ENCODE assay signal across 17 mouse cellular contexts in the genomic region with DNA sequence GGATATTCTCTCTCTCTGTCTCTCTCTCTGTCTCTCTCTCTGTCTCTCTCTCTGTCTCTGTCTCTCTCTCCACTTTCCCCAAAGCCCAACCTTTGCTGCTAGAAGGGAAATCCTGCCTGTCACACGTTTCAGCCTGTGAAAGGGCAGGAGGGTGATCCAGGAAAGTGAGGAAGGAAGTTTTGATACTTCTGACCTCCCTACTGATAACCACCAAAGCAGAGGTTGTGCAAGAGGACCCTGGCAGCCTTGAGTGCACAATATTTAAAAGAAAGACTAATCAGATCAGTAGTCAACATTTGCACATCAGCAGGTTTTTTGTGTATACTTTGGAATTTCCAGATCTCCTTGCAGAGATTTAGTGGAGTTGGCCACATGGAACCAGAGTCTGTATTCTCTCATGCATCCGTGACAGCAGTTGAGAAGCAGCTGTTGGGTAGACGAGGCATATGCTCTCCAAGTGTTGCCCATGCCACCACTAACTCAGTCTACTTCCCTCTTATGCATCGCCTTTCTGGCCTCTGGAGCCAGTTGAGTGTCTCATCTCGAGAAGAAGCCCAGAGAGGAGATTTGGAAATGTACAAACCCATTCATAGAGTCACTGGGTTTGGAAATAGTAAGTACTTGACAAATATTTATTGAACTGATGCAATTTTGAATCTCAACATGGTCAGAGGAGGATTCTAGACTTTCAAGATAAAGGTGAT.
DNase-seq lines count a peak whose midpoint lies in the region; ATAC-seq and TF ChIP-seq lines count a peak whose summit lies in the region.
"Had no signal": no experiment of that assay in that cellular context is flagged by ENCODE, and none has a peak within 500 bp of the region (broad histone marks: within the 10 kb centered on the region; RNA-seq: fewer than 3 reads in every experiment).

No protein-coding gene starts in this region.

- no peak overlapping the region for H3K4me3 ChIP-seq in kidney, embryonic 15.5 days (replicated peaks)
- no peak overlapping the region for H3K4me3 ChIP-seq in liver, postnatal 0 days (ENCODE audit: low read depth, low read length)
- H3K4me3 ChIP-seq: embryonic facial prominence, embryonic 13.5 days; heart, embryonic 15.5 days; hindbrain, embryonic 10.5 days had no signal

- H3K27ac ChIP-seq in kidney, embryonic 15.5 days = no peak overlapping the region
- H3K27ac ChIP-seq in liver, postnatal 0 days (ENCODE audit: low read depth) = no peak overlapping the region
- H3K27ac ChIP-seq: embryonic facial prominence, embryonic 13.5 days; heart, embryonic 15.5 days; hindbrain, embryonic 10.5 days; liver, embryonic 14.5 days had no signal

- H3K4me1 ChIP-seq in kidney, embryonic 15.5 days = no peaks in the 10 kb centered on the region
- peaks cover 15% of the 10 kb centered on the region; the same call in 1 of the 2 replicates for H3K4me1 ChIP-seq in liver, postnatal 0 days (ENCODE audit: insufficient read depth)
- H3K4me1 ChIP-seq: heart, embryonic 15.5 days; hindbrain, embryonic 10.5 days had no signal

- 62% methylated on average over 5 of the region's 5 CpGs for WGBS in kidney, embryonic 15.5 days
- WGBS in liver, postnatal 0 days (ENCODE audit: insufficient replicate concordance) = 14% methylated on average over 5 of the region's 5 CpGs

- H3K9ac ChIP-seq in kidney, embryonic 15.5 days = no peak overlapping the region
- H3K9ac ChIP-seq in liver, postnatal 0 days (replicated peaks) = no peak overlapping the region
- H3K9ac ChIP-seq: embryonic facial prominence, embryonic 13.5 days; forebrain, postnatal 0 days; heart, embryonic 15.5 days; liver, embryonic 14.5 days had no signal

- DNase-seq in kidney, adult 8-10 months = peak; percentile 11 to 30
- no peak for DNase-seq in liver, postnatal 0 days
- DNase-seq in liver = no peak
- DNase-seq in yolk sac, embryonic 10.5 days (ENCODE audit: low spot score) = peak; percentile 40
- DNase-seq in right cerebral cortex, postnatal 25 days = no peak
- DNase-seq: cerebellum, adult 8-10 months; forebrain, postnatal 0 days; left cerebral cortex, postnatal 4 days; thymus, postnatal 4 days had no signal

- TF ChIP-seq CTCF in liver, postnatal 0 days (IDR thresholded peaks at IDR 0.05; ENCODE audit: low read depth) = no peak

- no peak for TF ChIP-seq EP300 in liver, postnatal 0 days (IDR thresholded peaks at IDR 0.05; ENCODE audit: low read depth)

- no peaks in the 10 kb centered on the region for H3K9me3 ChIP-seq in kidney, embryonic 15.5 days (replicated peaks)
- no peaks in the 10 kb centered on the region for H3K9me3 ChIP-seq in liver, postnatal 0 days (ENCODE audit: low read length)
- H3K9me3 ChIP-seq: embryonic facial prominence, embryonic 13.5 days; heart, embryonic 15.5 days; hindbrain, embryonic 10.5 days had no signal

- no peak overlapping the region for H3K4me2 ChIP-seq in kidney, embryonic 15.5 days
- no peak overlapping the region for H3K4me2 ChIP-seq in liver, postnatal 0 days (ENCODE audit: low read depth, low read length)
- H3K4me2 ChIP-seq: embryonic facial prominence, embryonic 13.5 days; heart, embryonic 15.5 days had no signal

- no peaks in the 10 kb centered on the region for H3K36me3 ChIP-seq in kidney, embryonic 15.5 days
- H3K36me3 ChIP-seq in liver, postnatal 0 days (replicated peaks; ENCODE audit: insufficient read depth, low read length) = no peaks in the 10 kb centered on the region
- H3K36me3 ChIP-seq: embryonic facial prominence, embryonic 13.5 days; heart, embryonic 15.5 days; hindbrain, embryonic 10.5 days had no signal

- H3K27me3 ChIP-seq in kidney, embryonic 15.5 days = no peaks in the 10 kb centered on the region
- no peaks in the 10 kb centered on the region for H3K27me3 ChIP-seq in liver, postnatal 0 days (ENCODE audit: insufficient read depth, low read length)
- H3K27me3 ChIP-seq: embryonic facial prominence, embryonic 13.5 days; heart, embryonic 15.5 days had no signal

- no peak for ATAC-seq in kidney, embryonic 15.5 days (replicated peaks; ENCODE audit: low FRiP score)
- ATAC-seq in liver, postnatal 0 days = peak; percentile 48; the same call in 1 of the 2 replicates
- ATAC-seq in common myeloid progenitor, adult 5-6 weeks (replicated peaks; ENCODE audit: low read depth, poor library complexity, severe bottlenecking) = peak; percentile 58
- ATAC-seq: activated CD4-positive, CD25-positive, alpha-beta regulatory T cell, adult 4 months; forebrain, postnatal 0 days; Patski had no signal

Comparison
In these comparisons a context has a peak if more than half of its experiments do, and no peak if none do; other contexts are left out.
1. DNase-seq: peak in kidney, adult 8-10 months (2 of 2) and yolk sac, embryonic 10.5 days (single experiment); none in liver, postnatal 0 days (single experiment), liver (single experiment) and right cerebral cortex, postnatal 25 days (single experiment).